Mouse (Mus musculus): Measurements from ENCODE around the gene Mrps24. TPM values are rescaled to one million over a fixed set of nuclear protein-coding genes. Genes with fewer than 3 reads are reported as not detected.

Gene Mrps24
- 170 and 176 TPM in 2 replicates for polyA plus RNA-seq (2015; fragmentation: Nextera tagmentation; extraction: Ambion mirVana)

DNA sequence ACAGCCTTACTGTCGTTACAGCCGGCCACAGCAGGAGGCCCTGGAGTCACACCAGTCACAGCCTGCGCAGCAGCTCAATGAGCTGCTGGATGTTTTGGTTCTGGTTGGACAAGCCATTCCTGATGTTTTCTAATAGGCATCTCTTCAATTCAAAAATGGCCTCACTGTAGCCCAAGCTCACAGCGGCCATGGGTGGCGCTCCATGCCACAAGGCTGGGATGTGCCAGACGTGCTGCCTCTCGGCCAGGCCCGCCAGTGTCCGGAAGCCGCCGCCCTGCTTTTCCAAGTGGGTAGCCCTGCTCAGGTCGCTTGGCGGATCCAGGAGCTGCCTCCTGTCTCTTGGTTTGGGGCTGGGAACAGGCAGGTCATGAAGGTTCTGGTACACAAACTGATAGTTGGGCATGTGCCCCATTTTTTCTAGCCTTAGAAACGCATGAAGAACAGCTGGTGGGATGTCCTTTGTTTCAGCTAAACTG lies at the start of gene Mrps24:
Gene Mrps24 (minus strand): TSS at position 51 of the 476 bp plus-strand sequence.
- Histone ChIP-seq H3K4me1 (no peaks in the 10 kb centered on the region), H3K9ac (no peak within 1 kb of the TSS), H3K27me3 (replicated peaks) (no peaks in the 10 kb centered on the region), H3K36me3 (replicated peaks) (peaks cover 23% of the 10 kb centered on the region; the same call in 1 of the 2 replicates), H3K27ac (no peak within 1 kb of the TSS), H3K9me3 (no peaks in the 10 kb centered on the region), H3K4me2 (no peak within 1 kb of the TSS), H3K4me3 (no peak within 1 kb of the TSS)
- ATAC-seq (replicated peaks): no peak
- 80% methylated on average over 14 of the region's 14 CpGs for WGBS

GRCm38 (mm10) chr11:5762633-5762982 lies 47.1 kb upstream of the Mrps24 start:
- H3K4me2 ChIP-seq: peak overlapping the region; percentile 74
- peaks cover 14% of the 10 kb centered on the region for H3K4me1 ChIP-seq
- H3K27me3 ChIP-seq (replicated peaks): no peaks in the 10 kb centered on the region
- H3K36me3 ChIP-seq (replicated peaks): 0 out of 2 replicates have a peak, but pooled peaks cover 3% of the 10 kb centered on the region
- H3K27ac ChIP-seq: peak overlapping the region; percentile 96
- H3K4me3 ChIP-seq: peak overlapping the region; percentile 81
- ATAC-seq (replicated peaks): peak; percentile 62
- H3K9me3 ChIP-seq: no peaks in the 10 kb centered on the region
- 19% methylated on average over 6 of the region's 6 CpGs for WGBS
- peak overlapping the region; percentile 85 for H3K9ac ChIP-seq

DNA sequence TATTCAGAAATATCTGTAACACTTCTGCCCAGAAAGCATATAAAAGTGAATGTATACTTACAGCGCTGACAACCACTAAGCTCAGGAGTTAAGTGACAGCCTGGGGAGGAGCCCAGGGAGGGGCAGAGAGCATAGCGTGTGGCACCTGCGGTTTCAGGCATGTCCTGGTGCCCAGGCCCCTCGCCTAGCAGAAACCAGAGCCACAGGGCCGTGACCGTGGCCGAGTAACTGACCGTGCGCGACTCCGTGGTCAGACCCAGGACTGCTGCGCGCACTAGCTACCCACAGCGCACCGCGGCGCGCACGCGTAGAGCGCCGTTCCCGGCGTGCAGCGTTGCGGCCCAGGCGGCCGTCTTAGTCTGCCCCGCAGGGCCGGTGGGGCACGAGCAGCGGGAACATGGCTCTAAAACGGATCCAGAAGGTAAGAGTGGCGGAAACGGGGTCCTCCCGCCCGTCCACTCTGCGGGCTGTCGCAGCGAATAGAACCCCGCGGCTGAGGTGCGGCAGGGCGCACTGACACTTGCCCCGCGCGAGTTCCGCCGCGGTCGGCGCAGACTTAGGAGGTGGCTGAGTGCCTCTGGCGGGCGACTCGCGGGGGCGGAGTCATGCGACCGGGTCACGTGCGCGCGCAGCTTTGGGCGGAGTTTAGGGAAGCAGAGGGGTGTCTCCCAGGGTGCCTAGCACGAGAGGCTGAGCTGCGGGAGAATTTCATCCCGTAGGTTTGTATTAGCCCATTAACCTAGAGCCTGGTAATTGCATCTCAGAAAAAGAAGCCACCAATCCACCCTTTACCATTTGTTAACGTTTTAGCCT lies 46.5 kb upstream of the Mrps24 start, which contains the start of gene Urgcp:
Gene Urgcp (minus strand): TSS at position 557 of the 813 bp plus-strand sequence.
- WGBS: under 1% methylated on average over 68 of the region's 68 CpGs
- ATAC-seq (replicated peaks): peak; percentile 98
- H3K4me1 ChIP-seq: peaks cover 14% of the 10 kb centered on the region
- peak within 1 kb of the TSS; percentile 74 for H3K4me2 ChIP-seq
- peak within 1 kb of the TSS; percentile 81 for H3K4me3 ChIP-seq
- no peaks in the 10 kb centered on the region for H3K27me3 ChIP-seq (replicated peaks)
- H3K27ac ChIP-seq: peak within 1 kb of the TSS; percentile 96
- peak within 1 kb of the TSS; percentile 85 for H3K9ac ChIP-seq
- H3K9me3 ChIP-seq: no peaks in the 10 kb centered on the region
- 0 out of 2 replicates have a peak, but pooled peaks cover 3% of the 10 kb centered on the region for H3K36me3 ChIP-seq (replicated peaks)

GRCm38 (mm10) chr11:5753755-5754154 lies 38.3 kb upstream of the Mrps24 start:
- ATAC-seq (replicated peaks): no peak
- Histone ChIP-seq H3K9ac (no peak overlapping the region), H3K9me3 (no peaks in the 10 kb centered on the region), H3K27me3 (replicated peaks) (no peaks in the 10 kb centered on the region), H3K4me3 (no peak overlapping the region), H3K4me2 (no peak overlapping the region), H3K4me1 (no peaks in the 10 kb centered on the region), H3K36me3 (replicated peaks) (no peaks in the 10 kb centered on the region), H3K27ac (no peak overlapping the region)
- 85% methylated on average over 2 of the region's 2 CpGs for WGBS

DNA sequence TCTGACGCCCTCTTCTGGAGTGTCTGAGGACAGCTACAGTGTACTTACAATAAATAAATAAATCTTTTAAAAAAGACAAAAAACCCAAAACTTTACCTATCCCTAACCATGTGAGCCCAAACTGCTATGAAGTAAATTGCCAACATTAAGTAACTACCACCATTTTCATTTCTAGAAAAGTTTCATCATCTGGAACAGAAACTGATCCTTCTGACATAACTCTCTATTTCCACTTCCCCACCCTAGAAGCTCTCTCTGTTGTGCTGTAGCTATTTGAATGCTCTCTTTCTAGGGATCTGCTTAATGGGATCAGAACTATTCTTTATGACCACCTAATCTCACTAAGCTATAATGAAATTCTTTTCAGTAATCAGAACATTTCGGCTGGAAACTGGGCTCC lies 29.5 kb upstream of the Mrps24 start:
- 72% methylated on average over 2 of the region's 2 CpGs for WGBS
- Histone ChIP-seq H3K27me3 (replicated peaks) (no peaks in the 10 kb centered on the region), H3K4me1 (peaks cover 3% of the 10 kb centered on the region), H3K9me3 (no peaks in the 10 kb centered on the region), H3K36me3 (replicated peaks) (no peaks in the 10 kb centered on the region), H3K9ac (no peak overlapping the region), H3K4me2 (no peak overlapping the region), H3K27ac (no peak overlapping the region), H3K4me3 (no peak overlapping the region)
- ATAC-seq (replicated peaks): no peak

DNA sequence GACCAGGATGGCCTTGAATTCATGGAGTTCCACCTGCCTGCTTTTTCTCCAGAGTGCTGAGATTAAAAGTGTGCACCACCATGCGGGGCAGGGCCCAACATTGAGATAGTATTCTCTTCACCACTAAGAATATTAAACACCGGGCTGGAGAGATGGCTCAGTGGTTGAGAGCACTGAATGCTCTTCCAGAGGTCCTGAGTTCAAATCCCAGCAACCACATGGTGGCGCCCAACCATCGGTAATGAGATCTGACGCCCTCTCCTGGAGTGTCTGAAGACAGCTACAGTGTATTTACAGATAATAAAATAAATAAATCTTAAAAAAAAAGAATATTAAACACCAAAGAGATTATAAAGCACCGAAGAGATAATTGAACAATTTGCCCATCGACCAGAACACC lies 26.6 kb upstream of the Mrps24 start:
- H3K27me3 ChIP-seq (replicated peaks): no peaks in the 10 kb centered on the region
- H3K4me1 ChIP-seq: peaks cover 7% of the 10 kb centered on the region
- no peaks in the 10 kb centered on the region for H3K9me3 ChIP-seq
- H3K27ac ChIP-seq: no peak overlapping the region
- 76% methylated on average over 7 of the region's 7 CpGs for WGBS
- ATAC-seq (replicated peaks): no peak
- no peak overlapping the region for H3K4me3 ChIP-seq
- no peak overlapping the region for H3K9ac ChIP-seq
- H3K36me3 ChIP-seq (replicated peaks): no peaks in the 10 kb centered on the region
- H3K4me2 ChIP-seq: no peak overlapping the region

GRCm38 (mm10) chr11:5740965-5741627 lies 25.6 kb upstream of the Mrps24 start:
- Histone ChIP-seq H3K4me1 (peaks cover 7% of the 10 kb centered on the region), H3K9ac (peak overlapping the region; percentile 97), H3K4me2 (peak overlapping the region; percentile 79), H3K4me3 (peak overlapping the region; percentile 97), H3K9me3 (no peaks in the 10 kb centered on the region), H3K27ac (peak overlapping the region; percentile 82), H3K27me3 (replicated peaks) (no peaks in the 10 kb centered on the region), H3K36me3 (replicated peaks) (no peaks in the 10 kb centered on the region)
- WGBS: under 1% methylated on average over 39 of the region's 50 CpGs
- peak; percentile 94 for ATAC-seq (replicated peaks)

GRCm38 (mm10) chr11:5740599-5740964 lies 25.1 kb upstream of the Mrps24 start:
- Histone ChIP-seq H3K4me3 (peak overlapping the region; percentile 97), H3K27ac (peak overlapping the region; percentile 82), H3K4me1 (peaks cover 7% of the 10 kb centered on the region), H3K27me3 (replicated peaks) (no peaks in the 10 kb centered on the region), H3K36me3 (replicated peaks) (no peaks in the 10 kb centered on the region), H3K4me2 (peak overlapping the region; percentile 79), H3K9me3 (no peaks in the 10 kb centered on the region), H3K9ac (peak overlapping the region; percentile 97)
- ATAC-seq (replicated peaks): peak; percentile 85
- 1% methylated on average over 26 of the region's 26 CpGs for WGBS

DNA sequence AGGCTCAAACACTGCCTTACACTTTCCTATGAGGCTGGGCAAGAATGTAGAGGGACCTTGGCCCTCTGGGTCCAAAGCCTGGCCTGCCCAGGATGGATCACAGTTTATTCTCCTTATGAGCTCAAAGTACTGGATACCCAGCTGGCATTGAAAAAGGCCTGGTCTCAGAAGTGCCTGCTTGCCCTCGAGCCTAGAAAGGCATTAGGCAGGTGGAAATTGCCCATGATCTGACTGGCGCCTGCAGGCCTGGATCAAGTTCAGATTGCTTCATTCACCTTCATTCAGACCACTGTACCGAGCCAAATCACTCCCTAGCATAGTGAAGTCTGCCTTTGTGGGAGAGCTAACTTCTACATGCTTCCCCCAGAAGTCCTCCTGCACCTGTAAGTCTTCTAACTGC lies 24.4 kb upstream of the Mrps24 start:
- no peaks in the 10 kb centered on the region for H3K36me3 ChIP-seq (replicated peaks)
- H3K27ac ChIP-seq: no peak overlapping the region; the same call in 1 of the 2 replicates
- H3K4me1 ChIP-seq: peaks cover 7% of the 10 kb centered on the region
- peak overlapping the region; percentile 79 for H3K4me2 ChIP-seq
- WGBS: 62% methylated on average over 3 of the region's 3 CpGs
- no peak for ATAC-seq (replicated peaks)
- H3K9ac ChIP-seq: peak overlapping the region; percentile 18; the same call in 1 of the 2 replicates
- no peaks in the 10 kb centered on the region for H3K27me3 ChIP-seq (replicated peaks)
- H3K9me3 ChIP-seq: no peaks in the 10 kb centered on the region
- H3K4me3 ChIP-seq: peak overlapping the region; percentile 97

GRCm38 (mm10) chr11:5738888-5739632 lies 23.6 kb upstream of the Mrps24 start:
- Histone ChIP-seq H3K4me3 (no peak overlapping the region), H3K36me3 (replicated peaks) (no peaks in the 10 kb centered on the region), H3K9me3 (no peaks in the 10 kb centered on the region), H3K27me3 (replicated peaks) (no peaks in the 10 kb centered on the region), H3K4me2 (no peak overlapping the region), H3K27ac (no peak overlapping the region), H3K4me1 (peaks cover 7% of the 10 kb centered on the region), H3K9ac (no peak overlapping the region)
- no peak for ATAC-seq (replicated peaks)
- 74% methylated on average over 5 of the region's 5 CpGs for WGBS

GRCm38 (mm10) chr11:5737137-5737536 lies 21.7 kb upstream of the Mrps24 start:
- Histone ChIP-seq H3K9me3 (no peaks in the 10 kb centered on the region), H3K36me3 (replicated peaks) (no peaks in the 10 kb centered on the region), H3K27me3 (replicated peaks) (no peaks in the 10 kb centered on the region), H3K9ac (no peak overlapping the region), H3K4me2 (no peak overlapping the region), H3K4me1 (peaks cover 7% of the 10 kb centered on the region), H3K27ac (no peak overlapping the region), H3K4me3 (no peak overlapping the region)
- 93% methylated on average over 5 of the region's 5 CpGs for WGBS
- no peak for ATAC-seq (replicated peaks)

DNA sequence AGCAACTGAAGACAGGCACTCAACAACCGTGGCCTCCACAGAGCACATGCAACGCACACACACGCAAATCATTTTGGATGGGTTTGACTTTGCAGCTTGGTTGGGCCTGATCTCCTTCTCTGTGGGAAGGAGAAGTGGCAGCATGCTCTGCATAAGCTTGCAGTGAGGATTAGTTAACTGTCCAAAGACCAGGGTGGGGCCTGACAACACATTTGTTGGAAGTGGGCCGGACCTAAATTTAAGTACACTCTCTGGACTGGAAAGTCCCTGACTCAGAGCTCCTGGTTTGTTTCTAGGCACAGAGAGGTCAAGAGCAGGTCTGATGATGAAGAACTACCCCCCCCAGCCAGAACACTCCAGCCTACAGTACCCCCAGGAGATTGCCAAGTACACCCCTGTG lies 18.8 kb upstream of the Mrps24 start:
- Histone ChIP-seq H3K36me3 (replicated peaks) (no peaks in the 10 kb centered on the region), H3K4me1 (no peaks in the 10 kb centered on the region), H3K27ac (no peak overlapping the region), H3K4me3 (no peak overlapping the region), H3K27me3 (replicated peaks) (no peaks in the 10 kb centered on the region), H3K4me2 (no peak overlapping the region), H3K9ac (no peak overlapping the region), H3K9me3 (no peaks in the 10 kb centered on the region)
- 92% methylated on average over 4 of the region's 4 CpGs for WGBS
- no peak for ATAC-seq (replicated peaks)

All from midbrain, embryonic 15.5 days (tissue).